Mouse (Mus musculus): Measurements from ENCODE around the gene Cfap221. TPM values are rescaled to one million over a fixed set of nuclear protein-coding genes. Genes with fewer than 3 reads are reported as not detected.

Gene Cfap221
- polyA plus RNA-seq, 1 experiment from 2014 or later, result not detected

- H3K4me2 ChIP-seq (ENCODE audit: low read depth, low read length), result no peak overlapping the region
- peak; percentile 52 for ATAC-seq
- H3K36me3 ChIP-seq (replicated peaks; ENCODE audit: insufficient read depth, low read length), result no peaks in the 10 kb centered on the region
- no peak overlapping the region for H3K4me3 ChIP-seq (ENCODE audit: low read depth, low read length)
- H3K9ac ChIP-seq (replicated peaks), result no peak overlapping the region
- H3K27ac ChIP-seq (ENCODE audit: low read depth), result peak overlapping the region; percentile 67; the same call in 1 of the 2 replicates
- DNase-seq, result no peak
- TF ChIP-seq CTCF (IDR thresholded peaks at IDR 0.05; ENCODE audit: low read depth) (no peak), EP300 (IDR thresholded peaks at IDR 0.05; ENCODE audit: low read depth) (no peak)
- 58% methylated on average over 10 of the region's 10 CpGs for WGBS (ENCODE audit: insufficient replicate concordance)
- H3K4me1 ChIP-seq (ENCODE audit: insufficient read depth), result 0 out of 2 replicates have a peak, but pooled peaks cover 4% of the 10 kb centered on the region
- no peaks in the 10 kb centered on the region for H3K27me3 ChIP-seq (ENCODE audit: insufficient read depth, low read length)
- no peaks in the 10 kb centered on the region for H3K9me3 ChIP-seq (ENCODE audit: low read length)
These were observed 27.5 kb upstream of the Cfap221 start for GRCm38 (mm10) chr1:120024331-120025049.

DNA sequence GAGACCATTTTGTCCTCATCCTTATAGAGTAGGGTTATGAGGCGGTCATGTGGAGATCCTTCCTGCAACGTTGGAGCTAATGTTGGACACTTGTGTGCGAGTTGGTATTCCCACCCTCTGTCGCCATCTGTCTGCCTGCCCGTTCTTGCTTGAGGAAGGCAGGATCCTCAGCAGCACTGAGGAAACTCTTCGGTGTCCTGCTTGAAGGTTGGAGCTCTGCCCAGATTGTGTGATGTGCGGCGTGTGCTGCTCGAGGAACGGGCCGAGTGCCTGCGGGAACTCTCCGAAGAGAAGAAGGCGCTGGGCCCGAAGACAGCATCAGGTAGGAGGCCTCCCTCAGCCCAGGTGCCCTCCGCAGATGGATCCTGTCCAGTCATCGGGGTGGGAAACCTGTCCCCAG is 24.9 kb upstream of the Cfap221 start:
- DNase-seq, result no peak
- H3K27ac ChIP-seq (ENCODE audit: low read depth), result no peak overlapping the region
- no peak overlapping the region for H3K9ac ChIP-seq (replicated peaks)
- ATAC-seq, result no peak
- 0 out of 2 replicates have a peak, but pooled peaks cover 4% of the 10 kb centered on the region for H3K4me1 ChIP-seq (ENCODE audit: insufficient read depth)
- H3K27me3 ChIP-seq (ENCODE audit: insufficient read depth, low read length), result no peaks in the 10 kb centered on the region
- no peak overlapping the region for H3K4me2 ChIP-seq (ENCODE audit: low read depth, low read length)
- no peaks in the 10 kb centered on the region for H3K9me3 ChIP-seq (ENCODE audit: low read length)
- TF ChIP-seq EP300 (IDR thresholded peaks at IDR 0.05; ENCODE audit: low read depth) (no peak), CTCF (IDR thresholded peaks at IDR 0.05; ENCODE audit: low read depth) (no peak)
- H3K4me3 ChIP-seq (ENCODE audit: low read depth, low read length), result no peak overlapping the region
- H3K36me3 ChIP-seq (replicated peaks; ENCODE audit: insufficient read depth, low read length), result no peaks in the 10 kb centered on the region
- whole genome bisulfite sequencing (ENCODE audit: insufficient replicate concordance), result 87% methylated on average over 17 of the region's 17 CpGs

DNA sequence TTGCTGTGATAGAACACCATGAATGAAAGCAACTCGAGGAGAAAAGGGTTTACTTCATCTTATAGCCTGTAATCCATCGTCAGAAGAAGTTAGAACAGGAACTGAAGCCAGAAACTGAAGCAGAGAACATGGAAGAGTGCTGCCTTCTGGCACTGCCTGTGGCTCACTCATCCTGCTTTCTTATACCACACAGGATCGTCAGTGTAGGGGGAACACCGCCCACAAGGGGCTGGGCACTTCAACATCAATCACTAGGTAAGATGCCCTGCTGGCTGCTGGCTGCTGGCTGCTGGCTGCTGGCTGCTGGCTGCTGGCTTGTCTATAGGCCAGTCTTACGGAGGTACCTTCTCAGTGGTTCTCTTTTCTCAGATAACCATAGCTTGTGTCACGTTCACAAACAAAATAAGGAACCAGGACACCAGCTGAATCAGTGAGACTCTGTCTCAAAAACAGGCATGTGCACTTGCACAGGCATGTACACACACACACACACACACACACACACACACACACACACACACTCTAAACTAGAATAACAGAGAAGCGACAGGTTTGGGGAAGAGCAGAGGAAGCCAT is 23.4 kb upstream of the Cfap221 start:
- H3K4me2 ChIP-seq (ENCODE audit: low read depth, low read length), result no peak overlapping the region
- no peak for TF ChIP-seq CTCF (IDR thresholded peaks at IDR 0.05; ENCODE audit: low read depth)
- TF ChIP-seq EP300 (IDR thresholded peaks at IDR 0.05; ENCODE audit: low read depth), result no peak
- ATAC-seq (peak; percentile 10; the same call in 1 of the 2 replicates), DNase-seq (no peak)
- no peaks in the 10 kb centered on the region for H3K36me3 ChIP-seq (replicated peaks; ENCODE audit: insufficient read depth, low read length)
- H3K4me3 ChIP-seq (ENCODE audit: low read depth, low read length), result no peak overlapping the region
- no peaks in the 10 kb centered on the region for H3K9me3 ChIP-seq (ENCODE audit: low read length)
- 37% methylated on average over 7 of the region's 7 CpGs for WGBS (ENCODE audit: insufficient replicate concordance)
- no peaks in the 10 kb centered on the region for H3K27me3 ChIP-seq (ENCODE audit: insufficient read depth, low read length)
- H3K9ac ChIP-seq (replicated peaks), result no peak overlapping the region
- no peak overlapping the region for H3K27ac ChIP-seq (ENCODE audit: low read depth)
- H3K4me1 ChIP-seq (ENCODE audit: insufficient read depth), result 0 out of 2 replicates have a peak, but pooled peaks cover 4% of the 10 kb centered on the region

DNA sequence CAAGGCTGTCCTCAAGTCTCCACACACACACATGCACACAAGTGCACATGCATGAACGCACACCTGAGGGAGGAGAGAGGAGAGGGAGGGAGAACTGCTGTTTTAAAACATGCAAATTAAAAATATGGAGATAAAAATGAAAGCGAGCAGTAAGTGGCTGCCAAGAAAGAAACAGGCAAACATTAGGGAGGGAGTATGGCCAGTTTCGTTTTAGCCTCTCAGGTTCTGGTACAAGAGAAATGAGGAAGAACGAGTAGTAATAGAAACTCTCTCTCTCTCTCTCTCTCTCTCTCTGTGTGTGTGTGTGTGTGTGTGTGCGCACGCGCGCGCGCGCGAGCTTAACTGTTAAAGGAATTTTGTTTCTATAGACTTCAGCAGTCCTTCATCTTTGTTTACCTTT is 22.4 kb upstream of the Cfap221 start:
- Histone ChIP-seq H3K27ac (ENCODE audit: low read depth) (no peak overlapping the region), H3K4me3 (ENCODE audit: low read depth, low read length) (no peak overlapping the region), H3K36me3 (replicated peaks; ENCODE audit: insufficient read depth, low read length) (no peaks in the 10 kb centered on the region), H3K4me2 (ENCODE audit: low read depth, low read length) (no peak overlapping the region), H3K27me3 (ENCODE audit: insufficient read depth, low read length) (no peaks in the 10 kb centered on the region), H3K4me1 (ENCODE audit: insufficient read depth) (0 out of 2 replicates have a peak, but pooled peaks cover 3% of the 10 kb centered on the region), H3K9ac (replicated peaks) (no peak overlapping the region), H3K9me3 (ENCODE audit: low read length) (no peaks in the 10 kb centered on the region)
- no peak for DNase-seq
- TF ChIP-seq CTCF (IDR thresholded peaks at IDR 0.05; ENCODE audit: low read depth) (no peak), EP300 (IDR thresholded peaks at IDR 0.05; ENCODE audit: low read depth) (no peak)
- no peak for ATAC-seq
- 82% methylated on average over 12 of the region's 12 CpGs for WGBS (ENCODE audit: insufficient replicate concordance)

GRCm38 (mm10) chr1:120018900-120019299 is 21.9 kb upstream of the Cfap221 start:
- H3K27me3 ChIP-seq (ENCODE audit: insufficient read depth, low read length), result no peaks in the 10 kb centered on the region
- H3K4me2 ChIP-seq (ENCODE audit: low read depth, low read length), result no peak overlapping the region
- DNase-seq (no peak), ATAC-seq (no peak)
- H3K4me3 ChIP-seq (ENCODE audit: low read depth, low read length), result no peak overlapping the region
- no peak overlapping the region for H3K27ac ChIP-seq (ENCODE audit: low read depth)
- H3K4me1 ChIP-seq (ENCODE audit: insufficient read depth), result no peaks in the 10 kb centered on the region
- 61% methylated on average over 3 of the region's 3 CpGs for WGBS (ENCODE audit: insufficient replicate concordance)
- no peaks in the 10 kb centered on the region for H3K36me3 ChIP-seq (replicated peaks; ENCODE audit: insufficient read depth, low read length)
- H3K9ac ChIP-seq (replicated peaks), result no peak overlapping the region
- TF ChIP-seq CTCF (IDR thresholded peaks at IDR 0.05; ENCODE audit: low read depth) (no peak), EP300 (IDR thresholded peaks at IDR 0.05; ENCODE audit: low read depth) (no peak)
- no peaks in the 10 kb centered on the region for H3K9me3 ChIP-seq (ENCODE audit: low read length)

- no peaks in the 10 kb centered on the region for H3K27me3 ChIP-seq (ENCODE audit: insufficient read depth, low read length)
- TF ChIP-seq CTCF (IDR thresholded peaks at IDR 0.05; ENCODE audit: low read depth), result peak; percentile 58
- no peak for TF ChIP-seq EP300 (IDR thresholded peaks at IDR 0.05; ENCODE audit: low read depth)
- H3K4me2 ChIP-seq (ENCODE audit: low read depth, low read length), result no peak overlapping the region
- DNase-seq (no peak), ATAC-seq (no peak)
- no peak overlapping the region for H3K4me3 ChIP-seq (ENCODE audit: low read depth, low read length)
- H3K4me1 ChIP-seq (ENCODE audit: insufficient read depth), result no peaks in the 10 kb centered on the region
- H3K9me3 ChIP-seq (ENCODE audit: low read length), result no peaks in the 10 kb centered on the region
- H3K36me3 ChIP-seq (replicated peaks; ENCODE audit: insufficient read depth, low read length), result no peaks in the 10 kb centered on the region
- no peak overlapping the region for H3K27ac ChIP-seq (ENCODE audit: low read depth)
- WGBS (ENCODE audit: insufficient replicate concordance), result 66% methylated on average over 2 of the region's 2 CpGs
- no peak overlapping the region for H3K9ac ChIP-seq (replicated peaks)
These were observed 19.2 kb upstream of the Cfap221 start for GRCm38 (mm10) chr1:120016240-120016639.
